Mouse (Mus musculus) neural tube, embryonic 11.5 days (tissue): ENCODE results near the gene Dll1. TPM values are rescaled to one million over a fixed set of nuclear protein-coding genes. Genes with fewer than 3 reads are reported as not detected.

Experiments used
- ATAC-seq: fragments of 200-750 bp; cut with Nextera tagmentation; 2 replicates; pipeline ENCODE4 v1.8.0; 2017; ENCODE audit warnings: moderate number of reproducible peaks, mild to moderate bottlenecking, moderate TSS enrichment, moderate library complexity; ENCODE audit not compliant: insufficient read depth, low FRiP score, low TSS enrichment
- DNase-seq: peaks from one replicate; pipeline ENCODE4 v3.0.0-alpha.2; 2015; ENCODE audit warnings: low spot score
- H3K27ac ChIP-seq: fragments of 300-500 bp; sonication (generic); 2 replicates; pipeline ENCODE4 v1.5.1; 2014; ENCODE audit warnings: low read depth, mild to moderate bottlenecking, low read length
- H3K27me3 ChIP-seq: fragments of 300-500 bp; sonication (generic); 2 replicates; pipeline ENCODE4 v1.6.1; 2014; ENCODE audit warnings: mild to moderate bottlenecking, low read length, mixed read lengths; ENCODE audit not compliant: control insufficient read depth, insufficient read depth
- H3K36me3 ChIP-seq: fragments of 300-500 bp; sonication (generic); 2 replicates; pipeline ENCODE4 v1.6.1; 2014; ENCODE audit warnings: mild to moderate bottlenecking, low read length, moderate library complexity, mixed read lengths; ENCODE audit not compliant: control insufficient read depth, insufficient read depth
- H3K4me1 ChIP-seq: fragments of 300-500 bp; sonication (generic); 2 replicates; pipeline ENCODE4 v1.6.1; 2014; ENCODE audit warnings: low read length, mixed read lengths; ENCODE audit not compliant: control insufficient read depth, insufficient read depth
- H3K4me2 ChIP-seq: fragments of 300-500 bp; sonication (generic); 2 replicates; pipeline ENCODE4 v1.6.1; 2014; ENCODE audit warnings: low read depth, mild to moderate bottlenecking, moderate library complexity
- H3K4me3 ChIP-seq: fragments of 300-500 bp; sonication (generic); 2 replicates; pipeline ENCODE4 v1.5.1; 2014; ENCODE audit warnings: low read depth, low read length
- H3K9ac ChIP-seq: fragments of 300-500 bp; sonication (generic); 2 replicates; pipeline ENCODE4 v1.6.1; 2014; ENCODE audit warnings: mild to moderate bottlenecking, low read length
- H3K9me3 ChIP-seq: fragments of 300-500 bp; sonication (generic); 2 replicates; pipeline ENCODE4 v1.6.1; 2016; ENCODE audit warnings: low read length; ENCODE audit not compliant: control insufficient read depth
- WGBS: fragments of 180-500 bp; shearing (Covaris S2); extraction: QIAGEN DNeasy Blood & Tissue Kit; methylation state at CpG from one replicate; pipeline ENCODE4 v1.1.7; 2014; 5-methylcytosine and 5-hydroxymethylcytosine counted together
- polyA plus RNA-seq: library from polyadenylated mRNA; unstranded; fragments of >200 nt; fragmentation: Nextera tagmentation; extraction: Ambion mirVana; gene quantifications from 2 replicates; pipeline ENCODE4 v1.2.1, GENCODE M21; 2014

The Dll1 gene
- polyA plus RNA-seq, 1 experiment from 2014 or later: 64.2 TPM

- DNase-seq (no peak), ATAC-seq (no peak)
- Histone ChIP-seq H3K9me3 (no peaks in the 10 kb centered on the region), H3K27ac (peak overlapping the region; percentile 96), H3K4me1 (peaks cover 60% of the 10 kb centered on the region), H3K4me2 (peak overlapping the region; percentile 92), H3K4me3 (peak overlapping the region; percentile 60), H3K27me3 (peaks cover 8% of the 10 kb centered on the region; the same call in 1 of the 2 replicates), H3K9ac (peak overlapping the region; percentile 82), H3K36me3 (peaks cover 4% of the 10 kb centered on the region; the same call in 1 of the 2 replicates)
- WGBS: 0% methylated on average over 18 of the region's 18 CpGs
These were observed 1.4 kb downstream of the Dll1 start for GRCm38 (mm10) chr17:15375224-15375623.

- H3K36me3 ChIP-seq: peaks cover 9% of the 10 kb centered on the region; the same call in 1 of the 2 replicates
These were observed 2.1 kb downstream of the Dll1 start for GRCm38 (mm10) chr17:15374321-15375141.

GRCm38 (mm10) chr17:15372931-15373652, 3.6 kb downstream of the Dll1 start:
- 55% methylated on average over 15 of the region's 15 CpGs for WGBS
- Histone ChIP-seq H3K9me3 (no peaks in the 10 kb centered on the region), H3K4me1 (peaks cover 43% of the 10 kb centered on the region), H3K36me3 (peaks cover 18% of the 10 kb centered on the region), H3K4me3 (peak overlapping the region; percentile 60), H3K27me3 (peaks cover 2% of the 10 kb centered on the region; the same call in 1 of the 2 replicates), H3K9ac (peak overlapping the region; percentile 52), H3K27ac (peak overlapping the region; percentile 44), H3K4me2 (peak overlapping the region; percentile 92)
- DNase-seq (no peak), ATAC-seq (no peak)

More at GRCm38 (mm10) chr17:15374321-15375141, 2.1 kb downstream of the Dll1 start:
- under 1% methylated on average over 50 of the region's 50 CpGs for whole genome bisulfite sequencing
- Histone ChIP-seq H3K9ac (peak overlapping the region; percentile 82), H3K27ac (peak overlapping the region; percentile 96), H3K4me2 (peak overlapping the region; percentile 92), H3K27me3 (peaks cover 6% of the 10 kb centered on the region; the same call in 1 of the 2 replicates), H3K9me3 (no peaks in the 10 kb centered on the region), H3K4me3 (peak overlapping the region; percentile 60), H3K4me1 (peaks cover 53% of the 10 kb centered on the region)
- DNase-seq (peak; percentile 33), ATAC-seq (no peak)

- Histone ChIP-seq H3K9ac (peak overlapping the region; percentile 52), H3K4me1 (peaks cover 34% of the 10 kb centered on the region), H3K9me3 (no peaks in the 10 kb centered on the region), H3K4me3 (peak overlapping the region; percentile 60), H3K36me3 (peaks cover 20% of the 10 kb centered on the region), H3K27me3 (peaks cover 2% of the 10 kb centered on the region; the same call in 1 of the 2 replicates), H3K4me2 (peak overlapping the region; percentile 92), H3K27ac (peak overlapping the region; percentile 44)
- WGBS: 28% methylated on average over 17 of the region's 17 CpGs
- peak; percentile 41 for ATAC-seq
- DNase-seq: peak; percentile 70
These were observed 4.5 kb downstream of the Dll1 start for GRCm38 (mm10) chr17:15371967-15372835.

- H3K4me2 ChIP-seq: peak overlapping the region; percentile 92
- peaks cover 2% of the 10 kb centered on the region; the same call in 1 of the 2 replicates for H3K27me3 ChIP-seq
- H3K9ac ChIP-seq: no peak overlapping the region
- WGBS: 92% methylated on average over 14 of the region's 14 CpGs
- H3K36me3 ChIP-seq: peaks cover 20% of the 10 kb centered on the region
- H3K9me3 ChIP-seq: no peaks in the 10 kb centered on the region
- H3K4me3 ChIP-seq: peak overlapping the region; percentile 60; the same call in 1 of the 2 replicates
- no peak overlapping the region for H3K27ac ChIP-seq
- no peak for DNase-seq
- ATAC-seq: no peak
- H3K4me1 ChIP-seq: peaks cover 29% of the 10 kb centered on the region
These were observed 6.3 kb downstream of the Dll1 start for GRCm38 (mm10) chr17:15370401-15370800.

- H3K9me3 ChIP-seq: no peaks in the 10 kb centered on the region
- no peak overlapping the region for H3K9ac ChIP-seq
- no peak overlapping the region for H3K27ac ChIP-seq
- no peak for ATAC-seq
- 83% methylated on average over 5 of the region's 5 CpGs for WGBS
- no peaks in the 10 kb centered on the region for H3K27me3 ChIP-seq
- no peak overlapping the region for H3K4me2 ChIP-seq
- H3K4me1 ChIP-seq: no peaks in the 10 kb centered on the region; the same call in none of the 2 replicates
- peaks cover 20% of the 10 kb centered on the region for H3K36me3 ChIP-seq
- no peak for DNase-seq
- no peak overlapping the region for H3K4me3 ChIP-seq
These were observed 11.0 kb downstream of the Dll1 start for GRCm38 (mm10) chr17:15365650-15366049.

- DNase-seq (no peak), ATAC-seq (no peak)
- Histone ChIP-seq H3K4me2 (no peak overlapping the region), H3K9me3 (no peaks in the 10 kb centered on the region), H3K36me3 (peaks cover 5% of the 10 kb centered on the region), H3K27me3 (no peaks in the 10 kb centered on the region), H3K4me1 (no peaks in the 10 kb centered on the region), H3K4me3 (no peak overlapping the region), H3K27ac (no peak overlapping the region), H3K9ac (no peak overlapping the region)
- WGBS: 67% methylated on average over 3 of the region's 3 CpGs
These were observed 13.0 kb downstream of the Dll1 start for GRCm38 (mm10) chr17:15363656-15364055.

- no peaks in the 10 kb centered on the region for H3K9me3 ChIP-seq
- no peaks in the 10 kb centered on the region for H3K4me1 ChIP-seq
- no peaks in the 10 kb centered on the region for H3K27me3 ChIP-seq
- no peak overlapping the region for H3K27ac ChIP-seq
- 80% methylated on average over 3 of the region's 3 CpGs for WGBS
- no peak overlapping the region for H3K9ac ChIP-seq
- ATAC-seq (no peak), DNase-seq (no peak)
- H3K36me3 ChIP-seq: no peaks in the 10 kb centered on the region
- no peak overlapping the region for H3K4me3 ChIP-seq
- H3K4me2 ChIP-seq: no peak overlapping the region
These were observed 19.6 kb downstream of the Dll1 start for GRCm38 (mm10) chr17:15357071-15357470.
